Mouse (Mus musculus): ENCODE data around the gene Scrn2. TPM values are rescaled to one million over a fixed set of nuclear protein-coding genes. Genes with fewer than 3 reads are reported as not detected.

Scrn2 gene
- total RNA-seq (2017), result 3.6 and 10.8 TPM in 2 replicates

- ATAC-seq (ENCODE audit: extremely low read depth, insufficient number of reproducible peaks, low FRiP score, poor library complexity, severe bottlenecking), result peak; percentile 81
Observed at GRCm38 (mm10) chr11:97029686-97030417, at the start of gene Scrn2. Gene Scrn2, plus strand, starts transcription at chr11:97029938.

GRCm38 (mm10) chr11:96980021-96980420, 49.7 kb upstream of the Scrn2 start:
- no peak for ATAC-seq (ENCODE audit: extremely low read depth, insufficient number of reproducible peaks, low FRiP score, poor library complexity, severe bottlenecking)

GRCm38 (mm10) chr11:96981461-96981860, 48.3 kb upstream of the Scrn2 start:
- ATAC-seq (ENCODE audit: extremely low read depth, insufficient number of reproducible peaks, low FRiP score, poor library complexity, severe bottlenecking), result no peak

- peak; percentile 50 for ATAC-seq (ENCODE audit: extremely low read depth, insufficient number of reproducible peaks, low FRiP score, poor library complexity, severe bottlenecking)
Observed at GRCm38 (mm10) chr11:96982355-96982754, 47.4 kb upstream of the Scrn2 start.

GRCm38 (mm10) chr11:96982859-96983258, 46.9 kb upstream of the Scrn2 start, which contains the start of gene Sp2:
Gene Sp2, minus strand, starts transcription at chr11:96982959.
- ATAC-seq (ENCODE audit: extremely low read depth, insufficient number of reproducible peaks, low FRiP score, poor library complexity, severe bottlenecking), result no peak

GRCm38 (mm10) chr11:96984903-96985302, 44.8 kb upstream of the Scrn2 start:
- no peak for ATAC-seq (ENCODE audit: extremely low read depth, insufficient number of reproducible peaks, low FRiP score, poor library complexity, severe bottlenecking)

- no peak for ATAC-seq (ENCODE audit: extremely low read depth, insufficient number of reproducible peaks, low FRiP score, poor library complexity, severe bottlenecking)
Observed at GRCm38 (mm10) chr11:96986463-96986862, 43.3 kb upstream of the Scrn2 start.

GRCm38 (mm10) chr11:96987873-96988655, 41.7 kb upstream of the Scrn2 start:
- peak; percentile 86 for ATAC-seq (ENCODE audit: extremely low read depth, insufficient number of reproducible peaks, low FRiP score, poor library complexity, severe bottlenecking)

GRCm38 (mm10) chr11:96991501-96991900, 38.2 kb upstream of the Scrn2 start:
- no peak for ATAC-seq (ENCODE audit: extremely low read depth, insufficient number of reproducible peaks, low FRiP score, poor library complexity, severe bottlenecking)

- ATAC-seq (ENCODE audit: extremely low read depth, insufficient number of reproducible peaks, low FRiP score, poor library complexity, severe bottlenecking), result no peak
Observed at GRCm38 (mm10) chr11:96992722-96993311, 36.9 kb upstream of the Scrn2 start.

GRCm38 (mm10) chr11:96995031-96995430, 34.7 kb upstream of the Scrn2 start:
- ATAC-seq (ENCODE audit: extremely low read depth, insufficient number of reproducible peaks, low FRiP score, poor library complexity, severe bottlenecking), result no peak

GRCm38 (mm10) chr11:96995836-96996772, 33.6 kb upstream of the Scrn2 start:
- peak; percentile 66 for ATAC-seq (ENCODE audit: extremely low read depth, insufficient number of reproducible peaks, low FRiP score, poor library complexity, severe bottlenecking)

GRCm38 (mm10) chr11:96996773-96997379, 32.9 kb upstream of the Scrn2 start:
- no peak for ATAC-seq (ENCODE audit: extremely low read depth, insufficient number of reproducible peaks, low FRiP score, poor library complexity, severe bottlenecking)

GRCm38 (mm10) chr11:96997380-96997956, 32.3 kb upstream of the Scrn2 start:
- no peak for ATAC-seq (ENCODE audit: extremely low read depth, insufficient number of reproducible peaks, low FRiP score, poor library complexity, severe bottlenecking)

GRCm38 (mm10) chr11:97003170-97003569, 26.6 kb upstream of the Scrn2 start:
- no peak for ATAC-seq (ENCODE audit: extremely low read depth, insufficient number of reproducible peaks, low FRiP score, poor library complexity, severe bottlenecking)

GRCm38 (mm10) chr11:97007093-97007794, 22.5 kb upstream of the Scrn2 start:
- no peak for ATAC-seq (ENCODE audit: extremely low read depth, insufficient number of reproducible peaks, low FRiP score, poor library complexity, severe bottlenecking)

- ATAC-seq (ENCODE audit: extremely low read depth, insufficient number of reproducible peaks, low FRiP score, poor library complexity, severe bottlenecking), result no peak
Observed at GRCm38 (mm10) chr11:97009198-97009790, 20.4 kb upstream of the Scrn2 start.

All from neutrophil, adult 5-6 weeks (primary cell).